Mouse (Mus musculus): ENCODE data around the gene B4galnt4.
A peak's percentile ranks its signal among the peaks of the same experiment; 100 is the strongest.

Gene B4galnt4

DNA sequence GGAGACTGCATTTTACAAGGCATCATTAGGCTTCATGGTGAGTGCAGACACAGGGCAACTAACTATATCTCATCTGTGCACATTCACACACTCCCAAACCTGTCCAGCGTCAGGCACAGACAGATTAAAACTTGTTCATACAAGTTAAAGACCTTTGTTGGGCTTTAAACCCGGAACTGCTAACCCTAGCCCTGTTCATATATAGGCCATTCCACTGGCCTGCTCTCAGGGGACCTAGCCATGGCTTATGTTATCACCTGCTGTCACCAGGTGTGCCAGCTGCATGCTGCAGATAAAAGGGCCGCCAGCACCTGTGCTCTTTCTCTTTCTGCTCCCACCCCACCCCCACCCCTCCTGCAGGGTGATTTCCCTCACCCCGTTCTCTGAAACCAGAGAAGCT is 18.4 kb upstream of the B4galnt4 start:
- peak; percentile 83 for DNase-seq

DNA sequence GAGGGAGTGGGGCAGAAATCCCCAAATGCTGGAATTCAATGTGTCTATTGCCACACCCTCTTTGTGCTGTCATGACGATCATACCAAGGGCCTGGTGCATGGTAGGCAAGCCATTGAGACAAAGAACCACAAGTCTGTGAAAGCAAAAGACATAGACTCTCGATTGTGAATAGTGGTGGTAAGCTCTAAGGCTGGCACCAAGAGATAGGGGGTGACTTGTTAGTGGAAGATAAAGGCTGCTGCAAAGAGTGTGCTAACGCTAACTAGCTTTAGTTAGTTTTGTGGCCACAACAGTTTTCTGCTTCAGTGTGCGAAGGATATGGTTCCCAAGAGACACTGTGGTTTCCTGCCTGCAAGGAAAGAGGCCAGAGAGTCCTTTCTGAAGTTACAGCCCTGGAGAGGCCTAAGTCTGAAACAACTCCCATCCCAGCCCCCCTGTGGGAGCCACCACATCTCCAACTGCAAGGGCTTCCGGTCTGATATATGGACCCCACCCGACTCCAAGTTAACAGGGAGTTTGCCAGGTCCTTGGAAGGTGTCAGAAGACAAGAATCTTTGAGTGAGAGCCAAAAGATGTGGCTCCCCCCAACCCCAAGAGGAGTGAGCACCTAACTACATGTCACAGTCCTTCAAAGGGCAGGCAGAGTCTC is 13.8 kb upstream of the B4galnt4 start:
- peak; percentile 98 for DNase-seq

DNA sequence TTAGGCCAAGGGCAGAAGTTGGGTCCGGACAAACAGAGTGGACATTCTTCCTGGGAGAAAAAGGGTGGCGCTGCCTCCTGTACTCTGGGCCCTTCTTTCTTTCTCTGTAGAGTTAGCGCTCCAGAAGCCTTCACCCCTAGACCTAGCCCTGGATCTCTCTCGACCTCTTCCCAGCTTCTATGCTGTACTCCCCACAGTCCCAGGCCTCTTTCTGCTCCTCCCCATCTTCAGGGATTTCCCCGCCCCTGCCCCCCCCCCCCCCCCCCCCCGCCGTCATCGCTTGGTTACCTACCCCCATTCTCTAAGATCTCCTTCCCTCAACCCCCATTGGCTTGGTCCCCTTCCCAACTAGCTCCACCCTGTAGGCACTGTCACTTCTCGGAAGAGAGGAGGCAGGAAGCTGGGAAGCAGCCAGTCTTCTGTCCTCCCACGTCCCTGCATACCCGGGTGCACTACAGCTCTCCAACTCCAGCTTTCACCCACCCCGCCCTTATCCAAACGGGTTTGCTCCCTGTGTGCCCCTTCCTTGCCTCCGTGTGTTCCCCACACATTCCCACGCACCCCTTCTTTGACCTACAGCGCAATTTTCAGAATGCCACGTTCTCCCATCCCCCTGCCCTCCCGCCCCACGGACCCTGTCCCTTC is 13.2 kb upstream of the B4galnt4 start:
- peak; percentile 99 for DNase-seq

DNA sequence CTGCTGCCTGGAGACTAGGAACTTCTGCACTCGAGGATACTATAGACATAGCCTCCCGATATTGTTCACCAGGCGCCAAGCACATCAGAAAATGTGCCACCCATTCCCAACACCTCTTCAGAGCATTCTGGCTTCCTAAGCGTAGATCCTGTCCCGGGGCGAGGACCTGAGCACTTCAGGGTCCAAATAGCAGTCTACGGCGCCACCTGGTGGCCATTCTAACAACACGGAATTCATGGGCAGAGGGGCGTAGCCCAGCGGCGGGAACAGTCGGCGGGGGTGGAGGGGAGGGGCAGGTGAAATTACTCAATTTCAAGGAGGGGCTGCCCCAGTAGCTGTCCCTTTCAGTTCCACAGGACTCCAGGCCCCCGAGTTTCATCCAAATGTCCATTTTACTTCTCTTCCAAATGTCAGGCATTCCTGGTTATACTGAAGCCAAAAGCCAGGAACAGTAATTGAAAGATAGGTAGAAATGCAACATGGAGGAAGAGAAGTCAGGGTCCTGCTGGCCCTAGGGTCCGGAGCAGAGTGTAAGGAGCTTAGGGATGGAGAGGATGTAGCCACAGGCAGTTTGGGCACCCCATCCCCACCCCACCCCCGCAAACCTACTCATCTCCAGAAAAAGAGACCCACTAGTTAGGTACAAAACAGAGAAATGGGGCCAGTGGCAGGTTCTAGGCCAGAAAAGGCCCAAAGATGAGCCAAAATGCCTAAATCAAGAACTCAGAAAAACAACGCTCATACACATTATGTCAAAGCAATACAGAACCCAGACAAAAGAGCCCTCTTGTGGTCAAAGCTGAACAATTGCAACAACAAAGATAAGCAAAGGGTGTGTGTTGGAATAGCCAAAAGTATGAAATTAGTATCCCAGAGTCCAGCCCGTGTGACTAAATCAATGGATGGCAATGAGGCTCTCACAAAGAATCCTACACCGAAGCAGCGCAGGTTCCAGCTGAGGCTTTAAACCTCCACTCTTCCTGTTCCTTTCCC is 12.4 kb upstream of the B4galnt4 start:
- peak; percentile 99 for DNase-seq

DNA sequence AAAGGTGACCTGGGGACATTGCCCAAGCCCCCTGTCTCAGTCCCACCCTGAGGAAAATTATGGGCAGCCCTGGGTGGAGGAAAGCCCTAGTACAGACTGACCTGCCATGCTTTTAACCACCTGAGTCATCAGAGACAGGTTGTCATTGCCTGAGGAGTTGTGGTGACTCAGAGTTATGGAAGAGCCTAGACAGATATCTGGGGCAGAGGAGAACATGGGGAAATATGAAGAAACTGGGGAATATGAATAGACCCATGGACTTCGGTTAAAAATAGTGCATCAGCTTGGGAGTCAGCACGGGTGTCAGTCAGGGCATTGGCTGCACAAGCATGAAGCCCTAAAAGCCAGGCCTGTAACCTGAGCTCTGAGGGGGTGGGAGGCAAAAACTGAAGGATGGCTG is 11.6 kb upstream of the B4galnt4 start:
- peak; percentile 83 for DNase-seq

DNA sequence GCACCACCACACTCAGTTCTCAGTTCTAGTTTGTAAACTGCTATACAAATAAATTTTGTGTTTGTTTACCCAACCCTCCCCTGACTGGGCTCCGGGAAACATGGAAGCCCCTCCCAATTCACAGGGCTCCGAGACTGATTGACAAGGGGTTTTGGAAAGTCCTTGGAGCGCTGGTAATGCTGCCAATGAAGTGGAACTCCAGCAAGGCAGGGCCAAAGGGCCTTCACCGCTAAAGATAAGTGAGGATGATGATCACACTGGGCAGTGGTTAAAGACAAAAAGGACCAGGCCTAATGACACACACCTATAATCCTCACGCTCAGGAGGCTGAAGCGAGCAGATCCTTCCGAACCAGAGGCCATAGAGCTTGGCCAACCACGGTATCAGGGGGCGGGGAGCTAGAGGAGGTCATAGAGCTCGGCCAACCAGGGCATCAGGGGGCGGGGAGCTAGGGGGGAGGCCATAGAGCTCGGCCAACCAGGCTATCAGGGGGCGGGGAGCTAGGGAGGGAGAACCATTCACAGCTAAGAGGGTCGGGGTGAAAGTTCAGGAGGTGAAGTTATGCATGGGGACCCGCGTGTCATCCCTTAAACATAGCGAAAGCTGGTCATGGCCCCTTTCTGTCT is 9.7 kb upstream of the B4galnt4 start:
- peak; percentile 87 for DNase-seq

DNA sequence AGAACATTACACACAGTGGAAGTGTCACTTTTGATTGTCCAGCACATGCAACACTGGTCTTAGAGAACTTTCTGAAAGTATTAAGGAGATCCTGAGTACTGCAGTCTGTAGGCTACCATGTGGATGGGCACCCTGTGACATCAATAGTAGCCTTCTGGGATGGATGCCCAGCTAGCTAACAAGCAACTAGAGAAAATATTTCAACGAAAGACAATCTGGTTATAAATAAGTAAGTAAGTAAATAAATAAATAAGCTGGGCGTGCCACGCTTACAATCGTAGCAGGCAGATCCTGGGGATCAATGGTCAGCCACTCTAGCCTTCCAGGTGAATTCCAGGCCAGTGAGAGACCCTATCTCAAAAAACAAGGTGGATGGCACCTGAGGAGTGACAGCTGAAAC is 8.9 kb upstream of the B4galnt4 start:
- no peak for DNase-seq

DNA sequence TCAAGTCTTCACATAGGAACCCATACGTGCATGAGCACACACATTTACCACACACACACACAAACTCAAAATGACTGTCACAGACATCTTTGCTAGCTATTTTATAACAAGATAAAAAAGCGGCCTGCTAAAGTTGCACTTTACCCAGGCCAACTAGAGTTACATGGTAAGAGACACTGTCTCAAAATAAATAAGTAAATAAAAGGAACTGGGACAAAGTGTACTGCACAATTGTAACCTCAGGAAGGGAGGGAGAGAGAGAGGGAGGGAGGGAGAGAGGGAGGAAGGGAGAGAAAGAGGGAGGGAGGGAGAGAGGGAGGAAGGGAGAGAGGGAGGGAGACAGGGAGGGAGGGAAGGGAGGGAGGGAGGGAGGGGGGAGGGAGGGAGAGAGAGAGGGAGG is 8.5 kb upstream of the B4galnt4 start:
- no peak for DNase-seq

DNA sequence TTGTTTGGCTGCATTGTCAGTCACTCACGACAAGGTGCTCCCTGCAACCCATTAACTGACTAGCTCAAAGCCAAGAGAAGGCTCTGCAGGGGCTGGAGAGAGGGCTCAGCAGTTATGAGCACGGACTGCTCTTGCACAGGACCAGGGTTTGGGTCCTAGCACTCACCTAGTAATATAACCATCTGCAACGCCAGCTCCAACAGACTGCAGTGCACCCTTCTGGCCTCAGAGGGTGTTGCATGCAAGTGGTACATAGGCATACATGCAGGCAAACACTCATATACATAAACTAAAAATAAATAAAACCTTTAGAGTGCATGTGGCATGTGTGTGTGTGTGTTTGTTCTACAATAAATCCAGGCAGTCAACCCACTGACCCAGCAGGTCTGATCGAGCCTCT is 5.1 kb upstream of the B4galnt4 start:
- DNase-seq = no peak

DNA sequence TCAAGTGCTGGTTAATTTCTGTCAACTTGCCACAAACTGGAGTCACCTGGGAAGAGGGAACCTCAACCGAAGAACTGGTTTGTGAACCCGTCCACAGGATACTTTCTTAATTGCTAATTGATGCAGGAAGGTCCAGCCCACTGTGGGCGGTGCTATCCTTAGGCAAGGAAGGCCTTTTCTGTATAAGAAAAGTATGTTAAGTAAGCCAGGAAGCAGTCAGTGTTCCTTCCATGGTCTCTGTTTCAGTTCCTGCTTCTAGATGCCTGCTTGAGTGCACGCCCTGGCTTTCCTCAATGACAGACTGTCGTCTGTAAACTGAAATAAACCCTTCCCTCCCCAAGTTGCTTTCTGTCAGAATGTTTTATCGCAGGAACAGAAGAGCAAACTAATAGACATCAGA is 3.9 kb upstream of the B4galnt4 start:
- no peak for DNase-seq

DNA sequence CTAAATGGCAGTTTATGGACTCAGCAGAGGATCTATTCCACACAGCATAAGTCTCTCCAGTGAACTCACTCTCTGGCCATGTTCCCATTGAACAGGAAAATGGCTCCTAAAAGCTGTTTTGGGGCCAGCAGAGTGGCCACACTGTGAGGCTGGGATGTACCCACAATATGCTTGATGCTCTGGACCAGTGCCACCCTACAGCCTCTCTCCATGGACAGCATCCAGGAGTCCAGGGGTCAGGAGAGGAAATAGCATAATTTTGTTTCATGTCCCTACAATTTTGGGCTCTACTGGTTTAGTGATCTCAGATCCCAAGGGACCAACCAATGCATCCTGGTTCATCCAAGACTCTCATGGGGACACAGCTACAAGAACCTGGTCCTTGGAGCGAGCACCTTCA is 3.4 kb upstream of the B4galnt4 start:
- no peak for DNase-seq

DNA sequence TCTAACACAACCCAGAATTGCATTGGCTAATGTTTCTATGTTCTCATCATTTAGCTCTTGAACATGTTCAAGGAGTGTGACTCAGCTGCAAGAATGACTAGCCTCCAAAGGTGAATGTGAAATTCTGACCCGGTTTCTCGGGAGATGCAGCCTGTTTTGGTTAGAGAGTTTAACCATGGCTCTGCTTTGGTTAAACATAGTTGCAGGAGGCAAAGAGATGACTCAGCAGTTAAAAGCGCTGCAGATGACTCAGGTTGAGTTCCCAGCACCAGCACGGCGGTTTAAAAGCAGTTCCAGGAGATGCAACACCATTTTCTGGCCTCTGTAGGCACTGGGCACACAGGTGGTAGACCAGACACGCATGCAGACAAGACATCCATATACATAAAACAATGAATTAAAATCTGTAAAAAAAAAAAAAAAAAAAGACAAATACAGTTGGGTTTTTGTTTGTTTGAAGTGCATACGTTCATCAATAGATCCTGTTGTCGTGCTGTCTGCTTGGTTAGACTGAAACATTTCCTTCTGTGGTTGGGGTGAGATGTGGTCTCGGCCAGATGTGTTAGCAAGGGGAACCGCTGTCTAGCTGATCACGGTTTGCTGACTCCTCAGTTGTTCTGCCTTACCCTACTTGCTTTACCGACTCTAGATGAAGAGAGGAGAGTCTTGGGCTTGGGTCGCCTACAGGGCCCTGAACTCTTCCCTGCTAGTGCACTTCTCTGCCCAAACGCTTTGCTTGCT is 2.1 kb upstream of the B4galnt4 start:
- DNase-seq = no peak

DNA sequence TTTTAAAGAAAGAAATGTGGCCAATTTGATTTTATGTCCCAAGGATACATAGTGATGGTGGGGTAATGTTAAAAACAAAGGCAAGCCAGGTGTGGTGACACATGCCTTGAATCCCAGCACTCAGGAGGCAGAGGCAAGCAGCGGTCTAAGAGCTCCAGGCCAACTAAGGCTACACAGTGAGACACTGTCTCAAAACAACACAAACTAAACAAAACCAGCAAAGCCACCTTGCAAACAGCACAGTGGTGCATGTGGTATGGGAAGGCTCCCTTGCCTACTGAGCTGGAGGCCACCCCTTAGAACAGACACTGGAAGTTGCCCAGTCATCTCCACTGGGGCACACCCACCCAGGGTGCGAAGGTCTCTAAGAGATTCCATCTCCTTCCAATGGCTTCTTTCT is 975 bp upstream of the B4galnt4 start:
- no peak for DNase-seq

DNA sequence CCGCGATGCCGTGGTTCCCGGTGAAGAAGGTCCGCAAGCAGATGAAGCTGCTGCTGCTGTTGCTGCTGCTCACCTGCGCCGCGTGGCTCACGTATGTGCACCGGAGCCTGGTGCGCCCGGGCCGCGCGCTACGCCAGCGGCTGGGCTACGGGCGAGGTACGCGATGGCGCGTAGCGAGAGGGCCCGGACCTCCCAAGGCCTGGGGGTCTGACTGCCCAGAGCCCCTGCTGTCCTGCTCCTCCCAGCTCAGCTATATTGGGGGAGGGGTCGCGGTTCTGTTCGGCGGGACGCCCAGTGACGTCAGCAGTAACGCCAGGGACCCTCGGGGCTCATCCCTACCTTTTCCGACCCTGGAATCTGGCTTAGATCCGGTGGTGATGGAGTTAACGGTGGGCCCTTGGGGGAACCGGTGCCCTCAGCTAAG is 377 bp downstream of the B4galnt4 start:
- DNase-seq = no peak

DNA sequence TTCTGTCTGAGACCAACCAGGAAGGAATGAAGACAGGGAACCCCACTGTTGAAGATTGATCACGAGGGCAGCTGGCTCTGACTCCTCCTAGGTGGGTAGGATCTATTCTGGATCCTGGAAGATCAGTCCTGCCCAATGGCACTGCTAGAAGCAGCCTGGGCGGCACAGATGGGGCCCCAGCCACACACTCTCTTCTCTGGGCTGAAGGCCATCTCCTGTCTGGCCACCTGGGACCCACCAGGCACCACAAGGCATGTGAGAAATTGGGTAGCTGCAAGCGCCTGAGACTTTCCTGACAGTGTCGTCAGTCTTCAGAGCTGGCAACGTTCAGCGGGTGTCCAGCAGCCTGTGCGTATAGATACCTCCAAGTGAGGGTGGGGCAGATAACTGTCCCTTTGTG is 1.6 kb downstream of the B4galnt4 start:
- DNase-seq = peak; percentile 90

DNA sequence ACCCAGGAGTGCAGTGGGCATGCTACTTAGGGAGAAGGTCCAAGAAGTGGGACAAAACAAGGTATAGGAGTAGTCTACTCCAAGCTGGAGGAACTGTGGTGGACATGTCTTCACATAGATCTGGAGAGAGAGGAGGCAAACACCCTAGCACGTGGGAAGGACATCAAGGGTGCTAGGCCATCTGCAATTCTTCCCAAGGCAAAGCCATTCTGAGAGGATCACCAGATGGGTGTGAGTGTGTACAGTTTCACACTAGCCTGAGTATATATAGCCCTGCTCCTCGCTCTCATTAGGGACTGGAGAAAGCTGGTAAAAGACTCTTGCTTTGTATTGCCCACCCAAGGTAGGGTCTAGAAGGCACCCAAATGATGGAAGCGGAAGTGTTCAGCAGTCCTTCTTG is 2.4 kb downstream of the B4galnt4 start:
- DNase-seq = no peak

DNA sequence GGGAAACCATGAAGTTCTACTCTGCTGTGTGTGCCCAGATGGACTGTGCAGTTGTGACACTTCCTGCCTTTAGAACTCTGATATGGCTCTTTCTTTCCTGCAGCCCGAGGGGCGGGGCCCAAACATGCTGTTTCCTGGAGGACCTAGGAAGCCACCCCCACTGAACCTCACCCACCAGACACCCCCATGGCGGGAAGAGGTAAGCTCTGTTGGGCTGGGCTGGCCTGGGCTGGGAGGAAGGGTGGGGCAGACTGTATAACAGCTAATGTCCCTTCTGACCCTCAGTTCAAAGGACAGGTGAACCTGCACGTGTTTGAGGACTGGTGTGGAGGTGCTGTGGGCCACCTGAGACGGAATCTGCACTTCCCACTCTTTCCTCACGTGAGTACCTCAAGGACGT is 3.3 kb downstream of the B4galnt4 start:
- DNase-seq = peak; percentile 89

DNA sequence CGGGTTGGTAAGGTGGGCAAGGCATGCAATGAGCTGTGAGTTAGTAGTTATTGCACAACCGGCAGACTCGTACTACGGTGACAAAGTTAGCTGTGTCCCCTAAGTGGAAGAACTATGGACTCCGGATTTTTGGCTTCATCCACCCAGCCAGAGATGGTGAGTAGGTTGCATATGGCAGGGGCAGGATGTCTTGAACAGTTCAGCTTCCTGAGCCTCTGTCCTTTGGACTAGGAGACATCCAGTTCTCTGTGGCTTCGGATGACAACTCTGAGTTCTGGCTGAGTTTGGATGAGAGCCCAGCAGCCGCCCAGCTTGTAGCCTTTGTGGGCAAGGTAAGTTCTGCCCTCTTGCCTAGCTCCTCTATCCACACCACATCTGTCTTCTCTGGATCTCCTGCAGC is 3.7 kb downstream of the B4galnt4 start:
- DNase-seq = no peak

DNA sequence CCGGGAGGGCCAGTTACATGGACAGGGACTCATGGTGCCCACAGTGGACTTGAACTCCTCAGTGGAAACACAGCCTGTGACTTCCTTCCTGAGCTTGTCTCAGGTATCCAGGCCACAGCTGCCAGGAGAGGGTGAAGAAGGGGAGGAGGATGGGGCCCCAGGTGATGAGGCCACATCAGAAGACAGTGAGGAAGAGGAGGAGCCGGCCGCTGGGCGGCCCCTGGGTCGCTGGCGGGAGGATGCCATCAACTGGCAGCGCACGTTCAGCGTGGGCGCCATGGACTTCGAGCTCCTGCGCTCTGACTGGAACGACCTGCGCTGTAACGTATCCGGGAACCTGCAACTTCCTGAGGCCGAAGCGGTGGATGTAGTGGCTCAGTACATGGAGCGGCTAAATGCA is 7.4 kb downstream of the B4galnt4 start:
- peak; percentile 91 for DNase-seq

DNA sequence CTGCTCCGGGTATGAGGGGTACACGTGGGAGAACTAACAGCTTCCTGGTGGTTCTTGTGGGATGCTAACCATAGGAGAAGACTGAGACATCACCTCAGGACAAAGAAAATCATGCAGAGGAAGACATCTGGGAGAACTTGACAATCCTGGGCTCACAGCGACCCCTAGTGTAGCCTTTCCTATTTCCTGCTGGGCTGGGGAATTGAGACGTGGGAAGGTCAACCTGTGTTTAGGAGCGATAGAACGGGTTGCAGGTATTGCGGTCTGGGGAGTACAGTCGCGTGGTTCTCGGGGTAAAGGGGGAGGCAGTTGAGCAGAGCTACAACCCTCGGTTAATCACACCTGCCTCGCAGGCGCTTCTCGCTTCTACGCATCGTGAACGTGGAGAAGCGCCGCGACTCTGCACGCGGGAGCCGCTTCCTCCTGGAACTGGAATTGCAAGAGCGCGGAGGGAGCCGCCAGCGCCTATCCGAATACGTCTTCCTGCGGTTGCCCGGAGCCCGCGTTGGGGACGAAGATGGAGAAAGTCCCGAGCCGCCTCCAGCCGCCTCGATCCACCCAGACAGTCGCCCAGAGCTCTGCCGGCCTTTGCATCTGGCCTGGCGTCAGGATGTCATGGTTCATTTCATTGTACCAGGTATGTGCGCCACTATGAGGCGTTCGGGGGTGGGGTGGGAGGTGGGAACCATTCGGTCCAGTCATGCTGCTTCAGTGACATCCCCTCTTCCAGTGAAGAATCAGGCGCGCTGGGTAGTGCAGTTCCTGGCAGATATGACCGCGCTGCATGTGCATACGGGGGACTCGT is 9.4 kb downstream of the B4galnt4 start:
- DNase-seq = peak; percentile 93

DNA sequence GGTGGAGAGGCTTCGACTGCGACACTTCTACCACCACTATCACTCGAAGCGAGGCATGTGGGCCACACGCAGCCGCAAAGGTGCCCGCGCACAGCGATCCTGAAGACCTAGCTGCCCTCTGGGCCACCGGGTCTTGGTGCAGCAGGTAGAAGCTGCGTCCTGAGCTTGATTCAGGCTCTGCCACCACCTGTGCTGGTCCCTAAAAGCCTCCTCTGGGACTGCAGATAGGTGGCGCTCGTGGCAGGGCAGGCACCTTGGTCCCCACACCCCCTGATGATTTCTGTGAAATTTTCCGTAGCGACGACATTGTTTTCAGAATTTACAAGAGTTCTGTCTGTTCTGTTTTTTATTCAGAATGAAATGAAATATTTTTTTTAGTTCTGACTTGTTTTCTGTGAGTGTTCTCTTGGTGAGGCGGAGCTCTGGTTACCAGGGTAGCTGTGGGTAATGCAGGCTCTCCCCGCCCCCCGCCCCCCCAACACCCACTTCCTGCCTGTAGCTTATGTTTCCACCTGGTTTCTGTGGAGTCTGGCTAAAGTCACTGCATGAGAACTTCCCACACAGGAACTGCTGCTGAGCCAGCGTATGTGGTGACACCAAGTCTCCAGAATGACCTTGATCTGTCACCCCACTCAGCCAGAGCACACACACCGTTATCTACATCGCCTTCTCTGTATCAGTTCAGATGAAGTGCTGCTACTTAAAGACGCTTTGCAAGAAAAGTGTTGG is 11.3 kb downstream of the B4galnt4 start:
- peak; percentile 86 for DNase-seq

Data from heart, adult 11 months (tissue).